Mouse (Mus musculus) heart, embryonic 12.5 days (tissue): ENCODE results near the gene Llgl2. TPM values are rescaled to one million over a fixed set of nuclear protein-coding genes. Genes with fewer than 3 reads are reported as not detected.

ENCODE experiments used
- ATAC-seq: fragments of 200-750 bp; cut with Nextera tagmentation; 2 replicates; pipeline ENCODE4 v1.8.0; 2017; ENCODE audit warnings: moderate TSS enrichment, moderate library complexity; ENCODE audit not compliant: insufficient number of reproducible peaks, low FRiP score
- H3K27ac ChIP-seq: fragments of 300-500 bp; sonication (generic); 2 replicates; pipeline ENCODE4 v1.5.1; 2016; ENCODE audit warnings: mild to moderate bottlenecking, moderate library complexity; ENCODE audit not compliant: poor library complexity, severe bottlenecking
- H3K27me3 ChIP-seq: fragments of 300-500 bp; sonication (generic); replicated peaks from 2 replicates; pipeline ENCODE4 v1.6.1; 2016; ENCODE audit warnings: mild to moderate bottlenecking, moderate library complexity
- H3K36me3 ChIP-seq: fragments of 300-500 bp; sonication (generic); 2 replicates; pipeline ENCODE4 v1.6.1; 2016; ENCODE audit warnings: mild to moderate bottlenecking, moderate library complexity
- H3K4me1 ChIP-seq: fragments of 300-500 bp; sonication (generic); replicated peaks from 2 replicates; pipeline ENCODE4 v1.6.1; 2016; ENCODE audit warnings: mild to moderate bottlenecking
- H3K4me2 ChIP-seq: fragments of 300-500 bp; sonication (generic); 2 replicates; pipeline ENCODE4 v1.6.1; 2016; ENCODE audit warnings: mild to moderate bottlenecking, moderate library complexity
- H3K4me3 ChIP-seq: fragments of 300-500 bp; sonication (generic); 2 replicates; pipeline ENCODE4 v1.5.1; 2016; ENCODE audit warnings: mild to moderate bottlenecking
- H3K9ac ChIP-seq: fragments of 300-500 bp; sonication (generic); 2 replicates; pipeline ENCODE4 v1.6.1; 2016; ENCODE audit warnings: mild to moderate bottlenecking, moderate library complexity
- H3K9me3 ChIP-seq: fragments of 300-500 bp; sonication (generic); replicated peaks from 2 replicates; pipeline ENCODE4 v1.6.1; 2016; ENCODE audit warnings: mild to moderate bottlenecking, moderate library complexity
- WGBS: fragments of 180-500 bp; shearing (Covaris S2); methylation state at CpG from one replicate; pipeline ENCODE4 v1.1.7; 2016; 5-methylcytosine and 5-hydroxymethylcytosine counted together
- polyA plus RNA-seq: library from polyadenylated mRNA; unstranded; fragments of >200 nt; fragmentation: Nextera tagmentation; extraction: Ambion mirVana; gene quantifications from 2 replicates; pipeline ENCODE4 v1.2.1, GENCODE M21; 2016

Llgl2 gene
- polyA plus RNA-seq, 1 experiment from 2014 or later: 22.5 TPM

GRCm38 (mm10) chr11:115791919-115792318, 31.9 kb upstream of the Llgl2 start:
- Histone ChIP-seq H3K9ac (no peak overlapping the region), H3K4me3 (no peak overlapping the region), H3K9me3 (no peaks in the 10 kb centered on the region), H3K4me1 (no peaks in the 10 kb centered on the region), H3K36me3 (peaks cover 98% of the 10 kb centered on the region), H3K27ac (no peak overlapping the region), H3K4me2 (no peak overlapping the region), H3K27me3 (no peaks in the 10 kb centered on the region)
- no peak for ATAC-seq
- WGBS: 94% methylated on average over 16 of the region's 16 CpGs

DNA sequence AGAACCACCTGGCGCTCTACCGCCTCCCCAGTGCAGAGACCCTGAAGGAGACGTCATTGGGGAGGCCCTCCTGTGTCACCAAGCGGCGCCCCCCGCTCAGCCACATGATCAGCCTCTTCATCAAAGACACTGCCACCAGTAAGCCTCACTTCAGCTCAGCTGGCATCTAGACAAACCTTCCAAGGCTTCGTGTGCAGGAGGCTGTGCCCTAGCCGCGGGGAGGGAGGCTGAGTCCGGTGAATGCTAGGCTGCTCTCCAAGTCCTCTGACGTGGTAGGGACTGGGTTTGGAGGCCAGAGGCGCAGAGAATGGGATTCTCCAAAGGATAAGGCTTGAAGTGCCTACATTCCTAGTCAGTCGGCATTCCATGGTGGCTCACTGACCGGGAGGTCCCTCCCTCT, 31.5 kb upstream of the Llgl2 start:
- Histone ChIP-seq H3K27ac (no peak overlapping the region), H3K9me3 (no peaks in the 10 kb centered on the region), H3K4me1 (no peaks in the 10 kb centered on the region), H3K36me3 (peaks cover 98% of the 10 kb centered on the region), H3K9ac (no peak overlapping the region), H3K4me2 (no peak overlapping the region), H3K27me3 (no peaks in the 10 kb centered on the region), H3K4me3 (no peak overlapping the region)
- 83% methylated on average over 14 of the region's 14 CpGs for WGBS
- ATAC-seq: no peak

DNA sequence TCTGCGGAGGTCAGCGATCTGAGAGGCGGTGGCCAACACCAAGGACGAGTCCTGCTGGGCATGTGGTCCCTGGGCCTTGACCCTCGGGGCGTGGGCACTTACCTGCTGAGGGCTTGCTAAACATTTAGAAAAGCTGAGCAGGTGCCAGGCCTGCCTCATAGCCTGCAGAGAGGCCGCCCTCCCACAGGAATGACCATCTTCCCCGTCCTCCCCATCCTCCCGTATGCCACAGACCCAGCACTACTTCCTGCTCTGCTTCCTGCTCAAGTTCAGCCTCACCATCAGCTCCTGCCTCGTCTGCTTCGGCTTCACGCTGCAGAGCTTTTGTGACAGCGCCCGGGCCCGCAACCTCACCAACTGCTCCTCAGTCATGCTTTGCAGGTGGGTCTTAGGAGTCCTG, 27.0 kb upstream of the Llgl2 start:
- no peak for ATAC-seq
- no peak overlapping the region for H3K9ac ChIP-seq
- no peak overlapping the region for H3K4me2 ChIP-seq
- peaks cover 99% of the 10 kb centered on the region for H3K36me3 ChIP-seq
- no peak overlapping the region for H3K4me3 ChIP-seq
- H3K27me3 ChIP-seq: no peaks in the 10 kb centered on the region
- WGBS: 78% methylated on average over 15 of the region's 15 CpGs
- H3K9me3 ChIP-seq: no peaks in the 10 kb centered on the region
- H3K27ac ChIP-seq: 0 out of 2 replicates have a peak overlapping the region, but pooled peaks have one; percentile 1
- no peaks in the 10 kb centered on the region for H3K4me1 ChIP-seq

GRCm38 (mm10) chr11:115797665-115798064, 26.2 kb upstream of the Llgl2 start:
- Histone ChIP-seq H3K4me2 (no peak overlapping the region), H3K27ac (0 out of 2 replicates have a peak overlapping the region, but pooled peaks have one; percentile 19), H3K27me3 (no peaks in the 10 kb centered on the region), H3K4me1 (no peaks in the 10 kb centered on the region), H3K9me3 (no peaks in the 10 kb centered on the region), H3K36me3 (peaks cover 99% of the 10 kb centered on the region), H3K9ac (no peak overlapping the region), H3K4me3 (no peak overlapping the region)
- 76% methylated on average over 9 of the region's 9 CpGs for WGBS
- ATAC-seq: no peak

- Histone ChIP-seq H3K4me1 (no peaks in the 10 kb centered on the region; the same call in 1 of the 2 replicates), H3K4me3 (no peak overlapping the region), H3K9me3 (no peaks in the 10 kb centered on the region), H3K9ac (no peak overlapping the region), H3K4me2 (no peak overlapping the region), H3K27ac (no peak overlapping the region), H3K27me3 (no peaks in the 10 kb centered on the region), H3K36me3 (peaks cover 95% of the 10 kb centered on the region)
- WGBS: 91% methylated on average over 18 of the region's 18 CpGs
- no peak for ATAC-seq
Measured at GRCm38 (mm10) chr11:115800981-115801380, 22.9 kb upstream of the Llgl2 start.

DNA sequence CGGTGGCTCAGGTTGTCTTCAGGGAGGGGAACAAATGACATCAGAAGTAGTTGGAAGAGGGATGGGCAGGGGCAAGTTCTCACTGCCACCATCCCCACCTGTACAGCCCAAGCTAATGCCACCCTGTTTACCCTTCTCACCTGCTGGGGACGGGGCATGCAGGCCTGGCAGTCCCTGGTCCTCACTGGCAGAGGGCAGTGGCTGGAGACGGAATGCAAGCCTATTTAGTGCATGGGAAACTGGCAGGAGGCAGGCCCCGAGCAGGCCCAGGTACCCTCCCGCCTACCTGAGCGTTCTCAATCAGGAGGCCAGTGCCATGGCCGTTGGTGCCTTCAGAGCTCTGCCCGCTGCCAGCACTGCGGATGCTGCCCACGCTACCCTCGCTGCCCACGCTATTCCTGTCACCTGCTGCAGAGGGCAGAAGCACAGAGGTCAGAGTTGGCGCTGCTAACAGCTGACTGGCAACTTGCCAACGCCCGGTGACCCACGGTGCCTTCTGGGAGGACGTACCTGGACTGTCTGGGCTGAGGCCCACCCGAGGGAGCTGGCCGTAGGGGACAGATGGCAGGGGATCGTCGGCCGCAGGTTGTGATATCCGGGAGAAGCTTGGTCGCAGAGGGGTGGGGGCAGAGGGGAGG, 20.7 kb upstream of the Llgl2 start:
- no peak overlapping the region for H3K27ac ChIP-seq
- no peak overlapping the region for H3K4me3 ChIP-seq
- peaks cover 18% of the 10 kb centered on the region for H3K4me1 ChIP-seq
- no peaks in the 10 kb centered on the region for H3K27me3 ChIP-seq
- H3K9me3 ChIP-seq: no peaks in the 10 kb centered on the region
- no peak overlapping the region for H3K9ac ChIP-seq
- 87% methylated on average over 24 of the region's 24 CpGs for WGBS
- H3K36me3 ChIP-seq: peaks cover 94% of the 10 kb centered on the region
- no peak for ATAC-seq
- H3K4me2 ChIP-seq: no peak overlapping the region

DNA sequence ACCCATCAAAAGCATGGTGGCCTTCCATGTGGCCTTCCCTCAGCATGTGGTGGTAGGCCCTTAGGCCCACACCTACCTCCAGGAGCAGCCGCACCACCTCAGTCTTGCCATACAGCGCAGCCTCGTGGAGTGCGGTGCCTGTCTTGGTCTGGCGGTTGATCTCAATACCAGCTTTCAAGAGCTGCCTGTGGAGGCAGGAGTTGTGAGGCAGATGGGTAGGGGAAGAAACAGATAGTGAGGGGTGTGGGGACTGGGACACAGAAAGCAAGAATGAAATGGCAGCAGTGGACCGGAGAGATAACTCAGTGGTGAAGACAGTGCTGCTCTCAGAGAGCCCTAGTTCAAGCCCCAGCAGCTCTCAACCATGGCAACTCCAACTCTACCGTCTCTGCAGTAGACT, 18.8 kb upstream of the Llgl2 start:
- Histone ChIP-seq H3K9ac (no peak overlapping the region), H3K9me3 (no peaks in the 10 kb centered on the region), H3K4me3 (no peak overlapping the region), H3K36me3 (peaks cover 78% of the 10 kb centered on the region), H3K4me2 (no peak overlapping the region), H3K27ac (no peak overlapping the region), H3K4me1 (peaks cover 37% of the 10 kb centered on the region), H3K27me3 (no peaks in the 10 kb centered on the region)
- 79% methylated on average over 7 of the region's 7 CpGs for whole genome bisulfite sequencing
- ATAC-seq: no peak

DNA sequence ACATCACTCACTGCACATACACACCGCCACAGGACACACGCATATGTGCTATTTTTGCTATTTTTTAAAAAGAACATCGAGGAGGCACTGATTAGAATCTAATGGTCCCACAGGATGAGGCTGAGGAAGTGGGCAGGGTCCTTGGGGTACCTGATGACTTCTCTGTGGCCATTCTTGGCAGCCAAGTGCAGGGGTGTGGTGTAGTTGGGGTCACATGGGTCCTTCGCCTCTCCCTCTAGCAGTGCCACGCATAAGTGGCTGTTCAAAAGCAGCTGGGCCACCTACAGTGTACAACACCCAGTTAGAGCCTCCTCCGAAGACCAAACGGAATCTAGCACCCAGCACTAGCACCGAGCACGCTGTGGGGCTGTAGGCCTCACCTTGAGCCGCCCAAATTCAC, 17.7 kb upstream of the Llgl2 start:
- Histone ChIP-seq H3K4me1 (peaks cover 48% of the 10 kb centered on the region), H3K27me3 (no peaks in the 10 kb centered on the region), H3K9ac (no peak overlapping the region), H3K9me3 (no peaks in the 10 kb centered on the region), H3K4me2 (no peak overlapping the region), H3K36me3 (peaks cover 77% of the 10 kb centered on the region), H3K27ac (no peak overlapping the region), H3K4me3 (no peak overlapping the region)
- WGBS: 92% methylated on average over 10 of the region's 10 CpGs
- ATAC-seq: no peak

GRCm38 (mm10) chr11:115807306-115807705, 16.5 kb upstream of the Llgl2 start:
- no peaks in the 10 kb centered on the region for H3K9me3 ChIP-seq
- no peaks in the 10 kb centered on the region for H3K27me3 ChIP-seq
- no peak for ATAC-seq
- H3K4me2 ChIP-seq: no peak overlapping the region
- 86% methylated on average over 6 of the region's 6 CpGs for WGBS
- peak overlapping the region; percentile 94; the same call in 1 of the 2 replicates for H3K27ac ChIP-seq
- H3K36me3 ChIP-seq: peaks cover 75% of the 10 kb centered on the region
- H3K9ac ChIP-seq: peak overlapping the region; percentile 44; the same call in 1 of the 2 replicates
- H3K4me1 ChIP-seq: peaks cover 60% of the 10 kb centered on the region
- H3K4me3 ChIP-seq: no peak overlapping the region

GRCm38 (mm10) chr11:115807971-115808370, 15.9 kb upstream of the Llgl2 start:
- Histone ChIP-seq H3K4me3 (no peak overlapping the region), H3K36me3 (peaks cover 68% of the 10 kb centered on the region), H3K27ac (peak overlapping the region; percentile 94), H3K9me3 (no peaks in the 10 kb centered on the region), H3K4me2 (peak overlapping the region; percentile 86; the same call in 1 of the 2 replicates), H3K9ac (peak overlapping the region; percentile 44; the same call in 1 of the 2 replicates), H3K27me3 (no peaks in the 10 kb centered on the region), H3K4me1 (peaks cover 64% of the 10 kb centered on the region)
- no peak for ATAC-seq
- 83% methylated on average over 11 of the region's 11 CpGs for WGBS

DNA sequence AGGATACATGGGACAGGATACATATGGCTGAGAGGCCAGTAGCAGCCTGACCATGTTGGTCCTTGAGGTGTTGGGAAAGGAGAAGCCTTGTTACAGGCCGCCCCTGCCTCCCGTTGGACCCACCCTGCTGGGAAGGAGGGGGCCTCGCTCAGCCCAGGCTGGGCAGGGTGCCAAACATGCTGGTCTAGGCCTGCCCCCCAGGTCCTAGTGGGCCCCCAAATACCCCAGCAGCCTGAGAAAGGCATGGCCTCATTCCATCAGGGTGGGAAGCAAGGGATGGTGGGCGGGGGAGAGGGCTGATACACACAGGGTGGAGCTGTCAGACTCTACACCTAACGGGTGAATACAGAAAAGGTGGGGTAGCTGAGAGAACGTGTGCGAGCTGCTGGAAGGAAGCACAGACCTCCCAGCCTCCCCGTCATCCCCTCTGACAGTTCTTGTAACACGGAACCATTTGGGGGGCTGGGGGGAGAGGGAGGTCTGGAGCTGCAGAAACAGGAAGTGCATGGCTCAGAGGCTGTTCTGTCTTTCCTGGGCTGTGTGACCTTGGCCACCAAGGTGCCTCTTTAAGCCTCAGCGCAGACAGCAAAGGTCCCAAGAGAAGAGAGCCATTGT, 15.0 kb upstream of the Llgl2 start:
- Histone ChIP-seq H3K4me2 (peak overlapping the region; percentile 86), H3K27ac (peak overlapping the region; percentile 94), H3K4me3 (peak overlapping the region; percentile 20), H3K27me3 (no peaks in the 10 kb centered on the region), H3K9me3 (no peaks in the 10 kb centered on the region), H3K4me1 (peaks cover 64% of the 10 kb centered on the region), H3K36me3 (peaks cover 60% of the 10 kb centered on the region), H3K9ac (peak overlapping the region; percentile 62)
- WGBS: 27% methylated on average over 10 of the region's 10 CpGs
- ATAC-seq: peak; percentile 19
